Mouse (Mus musculus) testis, postnatal 14 days (tissue): ENCODE results near the gene Igf1r.

Experiments
- DNase-seq: peaks from one replicate; pipeline ENCODE4 v3.0.0; 2021; ENCODE audit warnings: low spot score

The Igf1r gene

DNA sequence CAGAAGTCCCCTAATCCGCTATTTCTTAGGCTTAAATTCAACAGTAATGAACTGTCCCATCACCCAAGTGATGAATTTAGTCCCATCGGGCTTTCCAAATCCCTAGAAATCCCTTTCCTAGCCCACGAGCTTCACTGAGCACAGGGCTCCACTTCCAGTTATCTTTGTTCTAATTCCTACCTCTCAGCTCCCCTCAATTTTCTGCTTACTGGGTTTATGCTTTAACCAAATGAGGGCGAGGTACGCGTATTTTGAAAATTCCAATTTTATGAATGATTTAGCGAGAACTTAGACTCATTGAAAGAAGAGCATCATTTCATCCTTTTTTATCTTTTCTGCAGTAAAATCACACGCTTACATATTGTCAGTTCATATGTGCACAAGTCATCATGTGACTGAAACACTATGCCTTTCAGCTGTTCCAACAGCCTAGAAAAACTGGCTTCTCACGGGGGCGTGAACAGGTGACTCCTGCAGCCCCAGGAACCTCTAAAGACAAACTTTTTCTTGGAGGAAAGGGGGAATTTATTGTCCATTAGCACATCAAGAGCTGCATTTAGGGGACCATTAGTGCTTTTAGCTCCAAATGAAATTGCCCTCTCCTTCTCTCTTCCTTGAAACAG, 100.5 kb downstream of the Igf1r start:
- DNase-seq, result no peak

DNA sequence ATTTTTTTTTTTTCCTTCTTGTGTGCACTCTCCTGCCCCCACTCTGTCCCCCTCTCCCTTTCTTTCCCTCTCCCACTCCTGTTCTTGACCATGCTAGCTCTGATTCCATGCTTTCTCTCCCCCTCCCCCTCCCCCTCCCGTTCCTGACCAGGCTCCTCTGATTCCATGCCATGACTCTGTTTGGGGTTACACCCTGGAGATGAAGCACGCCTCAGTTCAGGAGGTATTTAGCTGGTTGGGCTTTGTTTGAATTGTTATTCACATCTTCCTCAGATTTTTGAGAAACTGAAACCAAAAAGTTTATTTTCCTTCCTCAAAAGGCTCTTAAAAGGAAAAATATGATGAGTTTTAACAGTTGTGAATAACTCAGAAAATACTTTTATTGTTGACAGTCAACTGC, 101.9 kb downstream of the Igf1r start:
- no peak for DNase-seq

DNA sequence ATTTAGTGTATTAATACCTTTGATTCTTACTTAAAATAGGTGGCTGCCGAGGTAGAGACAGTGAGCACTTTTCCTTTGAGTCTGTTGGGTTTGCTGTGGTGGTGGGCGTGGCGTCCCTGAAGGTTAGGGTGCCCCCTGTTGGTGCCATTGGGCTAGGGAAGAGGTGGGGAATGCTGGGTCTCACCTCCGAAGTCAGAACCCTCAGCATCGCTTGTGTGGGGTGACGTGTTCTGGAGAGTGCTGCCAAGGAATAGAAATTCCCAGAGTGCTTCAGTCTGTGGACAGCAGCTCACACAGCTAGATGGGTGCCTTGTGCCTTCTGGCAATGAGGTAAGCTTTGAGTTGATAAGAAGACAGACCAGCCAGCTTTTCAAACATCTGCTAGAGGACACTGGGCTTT, 102.3 kb downstream of the Igf1r start:
- no peak for DNase-seq

DNA sequence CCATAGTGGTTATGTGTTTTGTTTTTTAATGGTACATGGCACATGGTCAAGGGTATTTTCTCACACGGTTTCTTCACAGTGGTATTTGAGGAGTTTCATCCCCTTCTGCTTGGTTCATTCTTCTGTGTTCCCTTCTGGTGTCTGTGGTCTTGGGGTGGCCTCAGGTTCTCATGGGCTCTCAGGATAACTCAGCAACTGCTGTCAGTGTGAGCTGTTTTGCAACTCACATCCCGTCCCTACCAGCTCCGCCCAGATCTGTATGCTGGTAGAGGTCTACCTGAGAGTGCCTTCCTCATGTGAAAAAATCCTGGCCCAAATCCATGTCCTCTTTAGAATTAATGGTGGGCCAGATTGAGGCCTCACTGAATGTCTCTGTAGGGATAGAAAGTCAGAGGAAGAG, 104.4 kb downstream of the Igf1r start:
- DNase-seq, result no peak

DNA sequence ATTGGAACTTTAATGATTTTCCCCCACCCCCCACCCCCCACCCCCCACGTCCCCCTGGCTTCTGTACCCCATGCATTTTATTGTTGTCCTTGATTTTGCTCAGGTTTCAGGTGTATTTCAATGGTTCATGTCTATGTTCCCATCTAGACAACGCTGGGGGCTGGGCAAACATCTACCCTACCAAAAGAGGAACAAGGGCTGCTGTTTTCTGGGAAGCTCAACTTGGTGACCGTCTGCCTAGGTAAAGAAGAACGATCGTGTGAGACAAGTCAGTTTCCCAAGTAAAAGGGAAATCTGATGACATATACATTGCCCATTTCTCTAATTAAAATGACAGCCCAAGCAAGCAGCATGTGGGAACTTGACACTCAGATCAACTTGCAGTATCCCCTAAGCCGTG, 107.1 kb downstream of the Igf1r start:
- no peak for DNase-seq

DNA sequence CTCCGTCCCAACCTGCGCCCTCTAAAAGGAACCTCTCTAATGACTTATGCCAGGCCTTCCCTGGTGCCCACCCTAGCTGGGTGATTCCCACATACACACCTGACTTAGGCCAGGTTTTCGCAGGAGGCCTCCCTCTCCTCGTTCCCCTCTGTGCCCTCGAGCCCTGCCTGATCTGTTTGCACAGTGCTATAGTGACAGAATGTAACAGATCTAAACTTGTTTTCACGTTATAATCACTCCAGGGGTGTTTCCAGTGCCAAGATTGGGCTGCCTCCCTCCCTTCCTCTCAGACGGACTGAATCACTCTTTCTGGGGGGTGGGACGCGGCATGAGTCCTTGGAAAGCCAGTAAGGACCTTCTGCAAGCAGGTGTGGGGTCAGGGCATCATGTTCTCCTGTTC, 108.8 kb downstream of the Igf1r start:
- no peak for DNase-seq

DNA sequence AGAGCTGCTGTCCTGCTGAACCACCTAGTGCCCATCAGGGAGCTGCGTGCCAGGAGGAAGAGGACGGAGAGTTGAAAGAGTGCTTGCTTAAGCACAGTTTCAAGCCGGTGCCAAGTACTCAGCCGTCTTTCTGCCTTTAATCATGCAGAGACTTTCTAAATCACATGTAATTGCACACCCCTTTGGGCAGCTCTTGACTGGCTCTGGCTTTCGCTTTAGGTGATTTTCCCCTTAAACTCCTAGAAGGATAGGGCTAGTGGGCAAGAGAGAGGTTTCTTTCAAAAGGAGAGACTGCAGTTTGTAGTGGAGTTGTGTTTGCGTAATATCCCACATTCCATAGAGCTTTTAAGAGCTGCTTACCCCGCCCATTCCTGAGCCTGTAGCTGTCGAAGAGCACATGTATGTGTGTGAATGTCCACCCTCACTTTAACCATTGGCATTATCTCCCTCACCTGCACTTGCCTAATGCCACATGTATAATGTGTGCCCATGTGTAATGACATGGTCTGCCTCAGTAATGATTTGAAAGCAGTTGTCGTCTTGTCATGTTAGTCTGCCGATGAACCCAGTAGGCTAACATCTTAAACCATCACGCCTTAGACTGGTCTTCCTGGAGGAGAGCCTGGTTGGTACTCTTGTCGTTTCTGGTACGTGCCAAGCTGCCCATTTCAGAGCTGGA, 109.7 kb downstream of the Igf1r start:
- DNase-seq, result no peak

DNA sequence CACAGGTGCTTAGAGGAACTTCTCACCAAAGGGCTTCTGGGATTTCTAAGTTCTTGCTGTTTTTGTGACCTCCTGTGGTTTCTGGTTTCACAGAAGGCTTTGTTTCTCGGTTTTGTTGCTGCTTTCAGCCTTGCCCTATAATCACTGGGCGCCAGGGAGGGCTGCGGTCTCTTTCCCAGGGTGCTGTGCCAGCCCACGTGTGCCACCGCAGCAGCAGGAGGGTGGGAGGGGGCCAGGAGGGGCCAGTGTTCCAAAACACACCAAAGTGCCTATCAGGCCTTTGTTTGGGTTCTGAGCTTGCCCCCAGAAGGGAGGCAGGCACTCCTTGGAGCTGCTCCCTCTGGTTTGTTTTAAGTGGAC, 110.2 kb downstream of the Igf1r start:
- DNase-seq, result no peak

DNA sequence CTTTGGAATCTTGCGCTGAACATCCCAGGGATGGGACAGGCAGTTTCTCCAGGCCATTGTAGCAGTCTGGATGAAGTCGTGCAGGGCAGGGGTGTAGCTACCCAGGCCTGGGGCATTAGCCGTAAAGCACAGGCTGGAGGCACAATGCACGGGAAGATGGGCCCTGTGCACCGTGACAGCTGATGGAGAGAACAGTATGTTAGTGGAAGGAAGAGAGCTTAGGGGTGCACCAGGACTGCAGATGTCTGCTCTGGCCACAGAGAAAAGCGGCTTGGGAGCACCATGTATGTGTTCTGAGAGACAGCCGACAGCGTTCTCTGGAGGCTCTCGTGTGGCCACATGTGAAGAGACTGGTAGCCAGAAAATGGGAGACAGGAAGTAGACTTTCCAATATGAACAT, 111.1 kb downstream of the Igf1r start:
- no peak for DNase-seq

DNA sequence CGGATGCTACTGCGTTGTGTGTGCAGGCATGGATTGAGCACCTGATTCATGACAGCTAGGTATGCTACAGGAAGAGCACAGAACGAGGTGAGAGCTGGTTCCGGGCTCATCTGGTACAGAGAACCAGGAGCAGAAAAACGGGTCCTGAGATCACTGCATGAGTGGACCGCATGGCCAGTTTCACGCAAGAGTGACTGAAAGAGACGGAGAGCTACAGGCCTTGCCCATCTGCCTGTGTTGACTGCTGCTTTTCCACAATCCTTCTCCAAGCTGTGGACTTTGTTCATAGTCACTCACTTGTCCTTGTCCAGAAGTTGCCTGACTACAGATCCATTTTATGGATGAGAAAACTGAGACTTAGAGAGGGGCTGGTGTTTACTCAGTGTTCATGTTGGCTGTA, 111.5 kb downstream of the Igf1r start:
- DNase-seq, result no peak

DNA sequence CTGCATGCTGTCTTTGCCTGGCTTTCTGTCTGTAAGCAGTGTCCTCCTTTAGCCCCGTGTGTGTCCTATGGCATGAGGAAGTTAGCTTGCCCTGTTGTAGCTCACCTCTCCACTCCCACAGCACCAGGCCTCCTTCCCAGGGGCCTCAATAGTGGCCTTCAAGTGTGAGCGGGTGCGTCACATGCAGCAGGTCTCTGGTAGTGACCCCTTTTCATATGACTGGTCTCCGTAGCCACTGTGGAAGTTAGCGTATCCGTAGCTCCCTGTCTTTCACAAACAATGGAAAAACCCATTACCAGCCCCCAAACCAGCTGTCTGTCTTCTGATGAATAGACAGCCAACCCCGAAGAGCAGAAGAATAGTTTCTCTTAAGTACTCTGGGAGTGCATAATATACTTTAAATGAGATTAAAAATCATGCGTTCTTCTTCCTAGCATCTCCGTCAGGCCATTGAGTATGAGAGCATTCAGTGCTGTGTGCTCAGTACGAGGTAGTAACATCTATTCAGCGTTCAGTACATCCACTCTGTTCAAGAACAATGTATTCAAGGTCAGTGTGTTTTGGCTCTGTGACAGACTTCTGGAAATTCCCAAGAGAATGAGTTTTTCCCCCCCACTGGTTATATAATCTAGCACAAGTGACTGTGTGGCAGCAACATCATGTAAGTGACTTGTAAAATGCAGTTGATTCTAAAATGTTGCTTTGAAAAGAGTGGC, 112.2 kb downstream of the Igf1r start:
- peak; percentile 46 for DNase-seq

DNA sequence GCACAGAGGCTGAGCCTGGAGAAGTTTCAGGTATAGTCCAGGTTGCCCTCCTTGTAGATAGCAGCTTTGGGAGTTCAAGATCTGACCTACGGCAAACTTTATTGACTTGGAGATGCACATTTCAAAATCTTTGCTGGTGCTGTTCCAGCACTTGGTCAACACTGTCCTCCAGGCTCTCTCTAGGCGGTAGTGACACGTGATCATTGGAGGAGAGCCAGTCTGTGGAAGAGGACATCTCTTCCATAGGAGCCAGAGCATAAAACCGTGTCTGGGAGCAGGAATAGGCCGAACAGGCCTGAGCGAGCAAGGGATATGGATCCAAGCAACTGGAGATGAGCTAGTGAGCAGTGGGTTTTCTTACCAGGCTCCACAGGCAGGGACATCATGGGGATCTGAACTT, 113.3 kb downstream of the Igf1r start:
- DNase-seq, result no peak

DNA sequence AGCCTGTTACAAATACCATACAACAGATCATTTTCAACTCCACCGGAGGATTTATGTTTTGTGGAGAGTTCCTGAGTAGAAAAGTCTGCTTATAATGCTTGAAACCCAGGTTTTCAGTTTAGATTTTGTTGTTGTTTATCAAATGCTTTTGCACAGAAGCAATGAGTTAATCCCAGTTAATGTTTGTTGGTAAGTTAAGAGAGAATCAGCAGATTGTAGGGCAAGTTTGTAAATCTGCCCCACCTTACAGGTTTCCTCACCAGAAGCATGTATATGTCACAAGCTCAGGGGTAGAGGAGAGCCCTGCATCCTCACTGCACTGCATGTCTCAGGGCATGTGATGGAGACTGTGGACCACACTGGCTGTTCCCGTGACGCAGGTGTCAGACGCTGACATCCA, 114.7 kb downstream of the Igf1r start:
- no peak for DNase-seq

DNA sequence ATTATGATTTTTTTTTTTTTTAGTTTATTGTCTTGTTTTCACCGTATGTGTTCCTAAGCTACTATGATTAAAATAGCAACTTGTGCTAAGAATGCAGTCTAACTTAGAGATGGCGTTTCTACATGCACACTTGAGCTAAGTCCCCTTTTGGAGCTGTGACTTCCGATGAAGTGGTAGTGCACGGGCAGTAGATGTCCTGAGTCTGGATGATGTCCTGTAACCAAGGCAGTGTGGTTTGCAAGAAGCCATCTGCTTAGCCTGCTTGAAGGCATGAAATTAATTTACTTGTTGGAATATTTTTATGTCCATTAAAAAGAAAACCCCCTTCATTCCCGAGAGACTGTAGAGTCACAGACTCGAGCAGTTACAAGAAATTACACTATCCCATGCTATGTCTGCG, 116.7 kb downstream of the Igf1r start:
- no peak for DNase-seq

DNA sequence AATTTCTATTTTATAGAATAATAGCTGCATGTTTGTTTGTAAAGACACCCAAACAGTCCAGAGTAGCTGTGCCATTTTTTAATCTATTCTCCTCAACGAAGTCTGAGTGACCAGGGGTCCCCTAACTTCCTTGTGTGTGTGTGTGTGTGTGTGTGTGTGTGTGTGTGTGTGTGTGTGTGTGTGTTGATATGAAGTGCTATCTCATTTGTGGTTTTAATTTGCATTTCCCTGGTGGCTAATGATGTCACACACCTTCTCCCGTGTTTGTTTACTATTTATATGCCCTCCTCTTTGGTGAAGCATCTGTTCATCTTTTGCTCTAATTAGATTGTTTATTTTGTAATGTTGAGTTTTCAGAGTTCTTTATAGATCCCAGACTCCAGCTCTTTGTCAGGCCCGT, 117.4 kb downstream of the Igf1r start:
- no peak for DNase-seq

DNA sequence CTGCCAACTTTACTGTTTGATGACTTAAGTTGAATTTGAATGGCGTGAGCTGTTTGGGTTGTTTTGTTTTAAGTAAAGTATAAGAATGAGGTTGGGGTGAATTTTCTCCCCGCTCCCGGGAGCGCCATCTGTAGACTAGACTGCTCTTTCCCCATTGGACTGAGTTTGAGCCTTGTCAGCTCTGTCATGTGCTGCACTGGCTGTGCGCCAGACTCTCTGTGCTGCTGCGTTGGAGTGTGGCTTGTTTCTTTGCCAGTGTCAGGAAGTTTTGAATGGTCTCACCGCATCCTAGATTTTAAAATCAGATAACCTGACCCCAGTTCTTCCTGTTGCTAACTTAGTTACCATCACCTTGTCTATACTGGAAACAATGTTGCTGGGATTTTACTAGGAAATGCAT, 118.0 kb downstream of the Igf1r start:
- DNase-seq, result peak; percentile 44

DNA sequence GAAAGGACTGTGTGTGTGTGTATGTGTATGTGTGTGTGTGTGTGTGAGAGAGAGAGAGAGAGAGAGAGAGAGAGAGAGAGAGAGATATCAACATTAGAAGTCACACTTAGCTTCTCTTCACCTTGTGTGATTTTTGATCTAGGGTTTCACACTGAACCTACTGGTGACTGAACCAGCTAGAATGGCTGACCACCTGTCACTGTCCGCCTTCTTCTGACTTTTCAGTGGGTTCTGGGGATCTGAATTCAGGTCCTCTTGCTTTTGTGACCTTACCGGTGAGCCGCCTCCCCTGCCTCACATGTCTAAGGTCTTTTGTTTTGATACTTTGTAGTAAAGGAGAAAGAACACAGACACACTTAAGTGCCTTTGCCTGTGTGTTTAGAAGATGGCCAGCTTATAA, 118.4 kb downstream of the Igf1r start:
- DNase-seq, result no peak

DNA sequence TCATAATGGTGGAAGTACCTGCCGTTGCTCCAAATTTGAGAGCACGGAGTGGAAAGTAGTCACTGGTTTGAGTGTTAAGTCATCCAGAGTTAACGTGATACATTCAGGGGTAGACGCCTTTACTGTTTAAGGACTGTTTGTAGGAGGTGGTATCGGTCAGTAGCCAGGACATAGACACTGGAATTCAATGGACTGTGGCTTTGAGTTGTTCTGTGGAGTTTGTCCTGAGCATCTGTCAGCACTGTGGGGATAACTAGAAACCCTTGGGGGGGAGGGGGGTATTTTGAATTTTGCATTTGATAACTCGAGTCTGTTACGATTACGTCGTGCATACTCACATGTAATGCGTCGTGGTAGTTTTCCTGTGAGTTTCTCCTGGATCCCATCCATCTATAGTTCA, 119.1 kb downstream of the Igf1r start:
- no peak for DNase-seq

DNA sequence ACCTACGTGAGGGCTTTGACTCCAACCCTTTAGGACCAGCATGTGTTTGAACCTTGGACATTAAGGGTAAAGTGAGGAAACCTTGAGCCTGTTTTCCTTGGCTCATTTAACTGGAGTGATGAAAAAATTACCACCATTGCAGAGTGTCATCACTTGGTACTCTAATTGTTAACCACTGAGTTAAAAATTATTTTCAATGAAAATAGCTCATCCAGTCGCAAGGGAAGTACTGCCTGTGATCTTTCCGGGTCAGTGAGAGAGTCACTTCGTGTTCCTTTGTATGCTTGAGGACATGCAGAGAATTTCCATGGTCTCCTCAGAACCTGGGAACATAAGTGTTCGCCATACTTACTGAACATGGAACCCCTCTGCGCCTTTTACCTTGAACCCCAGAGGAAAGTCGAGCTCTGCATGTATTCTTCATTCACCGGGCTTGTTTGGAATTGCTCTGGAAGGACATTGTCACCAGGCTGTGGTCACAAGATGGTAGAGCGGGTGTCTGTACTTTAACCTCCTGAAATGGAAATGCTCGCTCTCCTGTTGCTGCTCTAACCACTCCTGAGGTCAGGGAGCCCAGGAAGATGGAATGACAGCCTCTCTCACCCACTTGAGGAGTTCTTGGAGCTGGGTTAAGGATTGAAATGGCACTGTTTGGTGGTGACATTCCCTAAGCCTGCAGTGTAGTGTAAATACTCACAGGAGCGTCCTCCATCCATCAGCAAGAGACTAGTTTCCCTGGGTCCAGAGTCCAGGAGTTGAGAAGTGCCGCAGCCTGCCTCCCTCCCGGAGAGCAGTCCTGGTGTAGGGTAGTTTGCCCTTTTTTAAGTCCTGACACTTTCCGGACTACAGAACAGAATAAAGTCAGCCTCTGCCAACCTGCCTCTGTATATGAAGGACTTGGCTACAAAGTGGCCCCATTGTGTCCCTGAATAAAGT, 120.2 kb downstream of the Igf1r start:
- DNase-seq, result no peak

DNA sequence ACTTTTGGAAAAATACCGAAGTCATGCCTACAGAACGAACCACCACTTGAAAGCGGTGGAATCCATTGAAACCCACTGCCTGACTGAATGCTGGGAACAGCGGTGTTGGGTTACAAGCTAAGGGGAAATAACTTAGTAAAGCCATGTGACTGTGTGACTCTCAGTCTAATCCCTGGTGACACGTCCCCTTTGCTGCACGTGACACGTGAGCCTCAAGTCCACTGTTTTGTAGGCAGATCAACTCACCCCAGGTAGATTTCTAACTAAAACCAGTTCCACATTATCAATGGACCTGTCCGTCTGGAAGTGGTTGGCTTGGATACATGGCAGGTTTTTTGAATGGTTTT, 120.8 kb downstream of the Igf1r start:
- no peak for DNase-seq

DNA sequence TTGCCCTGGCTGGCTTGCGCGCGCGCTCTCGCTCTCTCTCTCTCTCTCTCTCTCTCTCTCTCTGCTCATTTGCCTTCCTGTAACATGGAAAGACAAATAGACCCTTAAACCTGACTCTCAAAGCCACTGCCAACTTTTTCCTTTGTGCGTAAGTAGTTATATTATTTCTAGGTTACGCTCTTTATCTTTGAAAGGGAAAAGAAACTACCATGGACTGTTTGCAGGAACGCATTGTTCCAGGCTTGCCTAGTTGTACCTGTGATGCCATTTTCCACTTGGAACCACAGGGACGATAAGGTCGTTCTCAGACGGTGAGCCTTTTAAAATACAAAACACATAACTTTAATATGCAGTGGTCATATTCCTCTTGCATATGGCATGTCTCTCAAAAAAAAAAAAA, 122.1 kb downstream of the Igf1r start:
- DNase-seq, result no peak

DNA sequence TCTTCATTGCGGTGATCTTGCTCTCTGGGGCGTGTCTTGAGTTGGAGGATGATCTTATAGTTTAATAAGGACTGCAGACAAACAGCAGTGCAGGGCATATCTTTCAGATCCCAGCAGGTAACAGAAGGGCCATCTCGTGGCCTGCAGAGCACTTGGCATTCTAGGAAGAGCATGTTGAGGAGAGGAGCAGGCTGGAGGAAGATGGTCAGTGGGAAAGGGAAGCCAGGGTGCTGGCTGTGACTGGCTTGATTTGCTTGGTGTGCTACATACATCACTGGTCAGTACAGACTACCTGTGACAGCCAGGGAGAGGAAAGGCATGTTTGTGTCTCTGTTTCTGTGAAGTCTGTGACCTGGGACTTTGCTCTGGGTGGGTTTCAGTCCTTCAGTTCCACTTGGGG, 122.8 kb downstream of the Igf1r start:
- DNase-seq, result no peak
